ENCODE assay signal across 8 mouse cellular contexts in the genomic region with DNA sequence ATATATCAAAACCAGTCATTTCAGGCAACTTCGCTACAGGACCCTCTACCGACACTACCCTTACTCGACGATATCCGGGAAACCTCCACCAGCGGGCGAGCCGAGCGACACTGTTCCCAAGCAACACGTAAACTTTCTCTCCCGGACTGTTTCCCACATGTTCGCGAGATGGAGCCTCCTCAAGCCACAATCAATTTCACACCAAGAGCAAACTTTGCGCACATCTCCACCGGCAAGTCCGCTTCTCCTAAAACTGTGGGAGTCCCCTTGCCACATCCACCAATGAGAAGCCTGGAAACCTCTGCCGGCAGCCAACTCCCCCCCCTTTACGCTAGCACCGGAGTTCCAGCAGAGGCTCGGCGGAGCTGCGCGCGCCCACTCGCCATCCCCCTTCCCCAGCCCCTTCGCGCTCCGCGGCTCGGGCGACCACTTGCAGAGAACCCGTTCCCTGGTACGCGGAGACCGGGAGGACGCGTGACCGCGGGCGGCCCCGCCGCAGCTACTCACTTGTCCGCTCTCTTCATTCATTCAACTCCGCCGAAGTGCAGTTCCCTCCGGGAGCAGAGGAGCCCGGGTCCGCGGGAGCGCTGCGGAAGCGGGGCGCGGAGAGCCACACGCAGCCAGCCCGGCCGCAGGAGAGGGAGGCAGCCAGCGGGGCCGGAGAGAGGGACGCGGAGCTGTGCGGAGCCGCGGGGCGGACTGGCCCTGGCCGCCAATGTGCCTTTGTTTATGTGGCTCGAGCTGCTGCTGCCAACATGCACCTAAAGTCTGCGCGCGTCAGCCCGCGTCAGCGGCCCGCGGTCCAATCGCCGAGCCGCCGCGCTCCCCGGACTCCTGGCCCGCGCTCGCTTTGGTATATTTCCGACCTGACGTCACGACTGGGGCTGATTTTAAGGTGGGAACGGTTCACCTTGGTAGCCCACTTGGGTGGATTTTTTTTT. TPM values are rescaled to one million over a fixed set of nuclear protein-coding genes. Genes with fewer than 3 reads are reported as not detected.
DNase-seq lines count a peak whose midpoint lies in the region; ATAC-seq and TF ChIP-seq lines count a peak whose summit lies in the region.

No protein-coding gene starts in this region.

- under 1% methylated on average over 86 of the region's 88 CpGs for WGBS in hindbrain, embryonic 15.5 days
- WGBS in macrophage (ENCODE audit: missing documents), result under 1% methylated on average over 83 of the region's 88 CpGs

- intact Hi-C loops in left cerebral cortex, adult 2 months (cut with DNase I), result loop anchor here (2.0 to 5.0 kb wide), 3 partner anchors 258 to 584 kb away; no protein-coding TSS in a partner anchor

- peak; percentile 85 for ATAC-seq in hindbrain, embryonic 15.5 days (ENCODE audit: low FRiP score, low read depth)

- no peaks in the 10 kb centered on the region for H3K36me3 ChIP-seq in hindbrain, embryonic 15.5 days
- H3K36me3 ChIP-seq in macrophage (ENCODE audit: inconsistent target), result no peaks in the 10 kb centered on the region

- H3K4me1 ChIP-seq in hindbrain, embryonic 15.5 days (replicated peaks), result peaks cover 51% of the 10 kb centered on the region

- no peaks in the 10 kb centered on the region for H3K9me3 ChIP-seq in hindbrain, embryonic 15.5 days

- peak; percentile 61 for DNase-seq in MN1 (ENCODE audit: low spot score)
- DNase-seq in cerebellum, adult 9-10 months, result peak; percentile 88
- DNase-seq in frontal cortex, postnatal 36 days (ENCODE audit: low spot score in 2 of 2), result peak; percentile 80 to 83
- DNase-seq in left cerebral cortex, adult 2 months (ENCODE audit: extremely low spot score in 1 of 2, low spot score in 2 of 2), result peak; percentile 74 to 83
- DNase-seq in right cerebral cortex, postnatal 14 days, result peak; percentile 65
- peak; percentile 54 to 72 for DNase-seq in urinary bladder, postnatal 4 days (ENCODE audit: low spot score in 2 of 2)

- TF ChIP-seq CTCF in left cerebral cortex, adult 2 months (IDR thresholded peaks at IDR 0.05), result no peak

- H3K4me2 ChIP-seq in hindbrain, embryonic 15.5 days, result peak overlapping the region; percentile 95

- peak overlapping the region; percentile 23; the same call in 1 of the 2 replicates for H3K27ac ChIP-seq in hindbrain, embryonic 15.5 days (replicated peaks)
- peak overlapping the region; percentile 69 for H3K27ac ChIP-seq in left cerebral cortex, adult 2 months
- H3K27ac ChIP-seq in macrophage, result no peak overlapping the region

- H3K27me3 ChIP-seq in hindbrain, embryonic 15.5 days, result peaks cover 47% of the 10 kb centered on the region

- H3K9ac ChIP-seq in hindbrain, embryonic 15.5 days, result peak overlapping the region; percentile 50

- H3K79me2 ChIP-seq in macrophage (ENCODE audit: inconsistent target), result no peaks in the 10 kb centered on the region

- H3K4me3 ChIP-seq in hindbrain, embryonic 15.5 days, result peak overlapping the region; percentile 72
- peak overlapping the region; percentile 87 for H3K4me3 ChIP-seq in left cerebral cortex, adult 2 months
- H3K4me3 ChIP-seq in macrophage (ENCODE audit: inconsistent target), result peak overlapping the region; percentile 54

RNA-seq across cellular contexts. Expression of a gene that starts 9.3 kb away (rescaled TPM):
- 16.6 and 24.7 TPM in 2 replicates for polyA plus RNA-seq in hindbrain, embryonic 15.5 days (2015; fragmentation: Nextera tagmentation; extraction: Ambion mirVana)
- 10 to 100 TPM; 38.1 to 58.8 TPM for total RNA-seq in left cerebral cortex, adult 2 months (2021)
- 10 to 100 TPM in 3 of 26 experiments, 1 to 10 TPM in 20, under 1 TPM in 2, not detected in 1; 0.59 to 29.7 (median 2.7) TPM for total RNA-seq in macrophage (2018; cell fraction: chromatin; rRNA removed)
- total RNA-seq in macrophage (2018; cell fraction: cytosol; rRNA removed), result 1 to 10 TPM in 25 of 26 experiments, under 1 TPM in 1; 0.65 to 6.3 (median 1.8) TPM
- 10 to 100 TPM in 3 of 26 experiments, 1 to 10 TPM in 21, under 1 TPM in 2; 0.51 to 16.7 (median 2.6) TPM for total RNA-seq in macrophage (2018; cell fraction: nucleus; rRNA removed)
- polyA plus RNA-seq in macrophage (2018), result 0.45 to 1.7 TPM (median 1.7 TPM) in 3 replicates
